Mouse (Mus musculus) kidney, adult 10 weeks (tissue): ENCODE data around the gene Yy1. TPM values are rescaled to one million over a fixed set of nuclear protein-coding genes. Genes with fewer than 3 reads are reported as not detected.

Experiments used
- polyA plus RNA-seq: library from polyadenylated mRNA; stranded (reverse); fragments of 350-450 nt; fragmentation: Illumina TruSeq; extraction: RNeasy Lipid Tissue Mini Kit (QIAGEN cat#74804); gene quantifications from one replicate; pipeline ENCODE4 v1.2.3, GENCODE M21; 2014; ENCODE audit warnings: low read depth, low replicate concordance

The Yy1 gene
- 56.5 TPM for polyA plus RNA-seq

DNA sequence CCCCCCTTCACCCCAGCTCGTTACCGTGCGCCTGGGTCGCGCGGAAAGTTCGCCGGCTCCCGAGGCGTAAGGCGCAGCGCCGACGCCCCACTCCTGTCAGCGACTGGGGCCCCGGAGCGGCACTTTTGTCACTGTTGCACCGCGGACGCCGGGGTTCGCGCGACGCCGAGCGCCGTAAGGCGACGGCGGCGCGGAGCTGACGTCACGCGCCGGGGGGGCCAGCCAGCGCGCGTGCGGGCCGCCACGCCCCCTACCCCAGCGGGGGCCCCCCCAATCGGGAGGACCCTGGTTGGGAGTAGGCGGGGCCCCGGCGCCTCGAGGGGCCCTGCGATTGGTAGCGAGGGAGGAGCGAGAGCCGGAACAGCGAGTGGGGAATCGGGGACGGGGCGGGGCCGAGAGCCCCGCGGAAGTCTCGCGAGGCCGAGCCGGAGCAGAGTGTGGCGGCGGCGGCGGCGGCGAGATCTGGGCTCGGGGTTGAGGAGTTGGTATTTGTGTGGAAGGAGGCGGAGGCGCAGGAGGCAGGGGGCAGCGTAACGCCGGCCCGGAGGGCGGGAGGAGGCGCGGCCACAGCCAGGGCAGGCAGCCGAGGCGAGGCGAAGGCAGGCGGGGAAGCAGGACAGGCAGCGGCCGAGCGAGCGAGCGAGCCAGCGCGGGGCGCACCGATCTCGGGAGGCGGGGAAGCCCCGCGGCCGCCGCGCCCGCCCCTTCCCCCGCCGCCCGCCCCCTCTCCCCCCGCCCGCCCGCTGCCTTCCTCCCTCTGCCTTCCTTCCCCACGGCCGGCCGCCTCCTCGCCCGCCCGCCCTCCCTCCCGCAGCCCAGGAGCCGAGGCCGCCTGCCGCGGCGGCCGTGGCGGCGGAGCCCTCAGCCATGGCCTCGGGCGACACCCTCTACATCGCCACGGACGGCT, at the start of gene Yy1:
Gene Yy1, plus strand, starts transcription at position 428 of the 907 bp plus-strand sequence.

DNA sequence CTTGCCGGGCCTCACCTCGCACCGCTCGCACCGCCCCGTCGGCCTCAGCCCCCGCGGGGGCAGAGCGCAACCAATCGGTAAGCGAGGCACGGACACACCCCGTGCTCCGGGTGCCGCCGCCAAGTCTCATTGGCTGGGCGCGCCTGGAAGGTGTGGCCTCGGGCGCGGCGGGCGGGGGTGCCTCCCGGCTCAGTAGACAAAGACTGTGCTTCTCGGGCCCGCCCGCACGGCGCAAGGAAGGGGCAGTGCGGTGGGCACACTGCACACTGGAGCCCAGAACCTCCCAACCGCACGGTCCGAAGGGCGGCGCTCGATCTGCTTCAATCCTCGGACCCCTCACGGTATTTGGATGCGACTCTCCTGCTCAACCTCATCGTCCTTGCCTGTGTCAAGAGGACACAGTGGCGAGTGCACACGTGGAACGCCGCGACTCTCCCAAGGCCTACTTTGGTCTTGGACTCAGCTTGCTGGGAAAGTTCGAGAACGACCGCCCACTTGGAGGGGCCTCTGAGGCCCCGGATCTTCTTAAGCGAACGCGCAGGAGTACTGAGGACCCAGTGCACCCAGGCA, 43.2 kb downstream of the Yy1 start, which contains the start of the genes Slc25a29 and Slc25a47:
Gene Slc25a29, minus strand, starts transcription at position 44 of the 570 bp plus-strand sequence.
Gene Slc25a47, plus strand, starts transcription at position 207 of the 570 bp plus-strand sequence.

Other genes with a start within 250 kb of the Yy1 start
- gene Evl, start 238.3 kb upstream of the Yy1 start, polyA plus RNA-seq = 9.7 TPM
- gene Degs2, start 90.7 kb upstream of the Yy1 start, polyA plus RNA-seq = 0.61 TPM
- gene Slc25a29, start 42.9 kb downstream of the Yy1 start, polyA plus RNA-seq = not detected
- not detected for gene Slc25a47, start 43.1 kb downstream of the Yy1 start, polyA plus RNA-seq
- gene Wdr25, start 100.7 kb downstream of the Yy1 start, polyA plus RNA-seq = 0.20 TPM
- gene Wars, start 101.2 kb downstream of the Yy1 start, polyA plus RNA-seq = 10.3 TPM